Mouse (Mus musculus): Measurements from ENCODE around the gene Slc16a10. TPM values are rescaled to one million over a fixed set of nuclear protein-coding genes. Genes with fewer than 3 reads are reported as not detected.

Slc16a10 gene
- polyA plus RNA-seq, 1 experiment: 5.4 TPM

- no peak overlapping the region for H3K9ac ChIP-seq (ENCODE audit: low read depth, poor library complexity, severe bottlenecking)
- TF ChIP-seq CTCF (IDR thresholded peaks at IDR 0.05; ENCODE audit: low read depth, low read length): no peak
- TF ChIP-seq EP300 (IDR thresholded peaks at IDR 0.05; ENCODE audit: insufficient read depth, low read depth, low read length): no peak
- TF ChIP-seq POLR2A (IDR thresholded peaks at IDR 0.05; ENCODE audit: insufficient read depth, low read length): no peak
- no peak overlapping the region for H3K27ac ChIP-seq (ENCODE audit: insufficient read depth, low read length)
- H3K9me3 ChIP-seq (replicated peaks; ENCODE audit: control insufficient read depth, insufficient read depth, low read length, poor library complexity, severe bottlenecking): no peaks in the 10 kb centered on the region
- H3K4me1 ChIP-seq (ENCODE audit: control insufficient read depth, insufficient read depth, low read length): no peaks in the 10 kb centered on the region
- no peaks in the 10 kb centered on the region for H3K27me3 ChIP-seq (ENCODE audit: control insufficient read depth, insufficient read depth, low read length, poor library complexity, severe bottlenecking)
- H3K36me3 ChIP-seq (ENCODE audit: control insufficient read depth, insufficient read depth, low read length, poor library complexity, severe bottlenecking): no peaks in the 10 kb centered on the region
- H3K4me3 ChIP-seq (ENCODE audit: low read depth, low read length): no peak overlapping the region
Measured at GRCm38 (mm10) chr10:40161236-40161635, 19.2 kb upstream of the Slc16a10 start.

- no peaks in the 10 kb centered on the region for H3K9me3 ChIP-seq (replicated peaks; ENCODE audit: control insufficient read depth, insufficient read depth, low read length, poor library complexity, severe bottlenecking)
- no peaks in the 10 kb centered on the region for H3K36me3 ChIP-seq (ENCODE audit: control insufficient read depth, insufficient read depth, low read length, poor library complexity, severe bottlenecking)
- H3K27me3 ChIP-seq (ENCODE audit: control insufficient read depth, insufficient read depth, low read length, poor library complexity, severe bottlenecking): no peaks in the 10 kb centered on the region
- TF ChIP-seq EP300 (IDR thresholded peaks at IDR 0.05; ENCODE audit: insufficient read depth, low read depth, low read length) (no peak), CTCF (IDR thresholded peaks at IDR 0.05; ENCODE audit: low read depth, low read length) (no peak), POLR2A (IDR thresholded peaks at IDR 0.05; ENCODE audit: insufficient read depth, low read length) (no peak)
- H3K4me1 ChIP-seq (ENCODE audit: control insufficient read depth, insufficient read depth, low read length): no peaks in the 10 kb centered on the region
- no peak overlapping the region for H3K9ac ChIP-seq (ENCODE audit: low read depth, poor library complexity, severe bottlenecking)
- H3K27ac ChIP-seq (ENCODE audit: insufficient read depth, low read length): no peak overlapping the region
- H3K4me3 ChIP-seq (ENCODE audit: low read depth, low read length): no peak overlapping the region
Measured at GRCm38 (mm10) chr10:40152550-40152857, 10.4 kb upstream of the Slc16a10 start.

GRCm38 (mm10) chr10:40151852-40152549 is 9.9 kb upstream of the Slc16a10 start:
- Histone ChIP-seq H3K4me1 (ENCODE audit: control insufficient read depth, insufficient read depth, low read length) (no peaks in the 10 kb centered on the region), H3K27me3 (ENCODE audit: control insufficient read depth, insufficient read depth, low read length, poor library complexity, severe bottlenecking) (no peaks in the 10 kb centered on the region), H3K4me3 (ENCODE audit: low read depth, low read length) (no peak overlapping the region), H3K9me3 (replicated peaks; ENCODE audit: control insufficient read depth, insufficient read depth, low read length, poor library complexity, severe bottlenecking) (no peaks in the 10 kb centered on the region), H3K27ac (ENCODE audit: insufficient read depth, low read length) (no peak overlapping the region), H3K9ac (ENCODE audit: low read depth, poor library complexity, severe bottlenecking) (no peak overlapping the region), H3K36me3 (ENCODE audit: control insufficient read depth, insufficient read depth, low read length, poor library complexity, severe bottlenecking) (no peaks in the 10 kb centered on the region)
- TF ChIP-seq EP300 (IDR thresholded peaks at IDR 0.05; ENCODE audit: insufficient read depth, low read depth, low read length) (no peak), POLR2A (IDR thresholded peaks at IDR 0.05; ENCODE audit: insufficient read depth, low read length) (no peak), CTCF (IDR thresholded peaks at IDR 0.05; ENCODE audit: low read depth, low read length) (no peak)

DNA sequence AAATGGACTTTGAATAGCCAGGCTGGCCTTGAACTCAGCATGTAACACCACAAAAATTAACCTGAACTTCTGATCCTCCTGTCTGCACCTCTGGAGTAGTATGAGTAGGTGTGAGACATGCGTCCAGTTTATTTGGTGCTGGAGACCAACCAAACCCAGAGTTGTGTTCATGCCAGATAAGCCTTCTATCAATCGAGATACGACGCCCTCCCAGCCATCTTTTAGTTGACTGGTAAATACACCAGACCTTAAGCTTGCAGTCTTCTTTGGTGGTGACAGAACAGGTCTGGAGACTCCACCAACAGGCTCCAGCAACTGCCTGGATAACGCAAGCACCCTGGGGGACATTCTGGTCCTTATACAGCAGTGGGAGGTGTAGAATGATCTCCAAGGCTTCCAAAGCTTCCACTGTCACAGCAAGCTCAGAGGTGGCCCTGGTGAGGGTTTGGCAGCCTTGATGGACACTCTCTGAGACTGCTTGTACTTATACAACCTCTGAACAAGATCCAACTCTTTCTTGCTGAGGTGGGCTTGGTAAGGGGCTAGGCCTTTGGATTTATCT is 7.6 kb upstream of the Slc16a10 start:
- Histone ChIP-seq H3K9me3 (replicated peaks; ENCODE audit: control insufficient read depth, insufficient read depth, low read length, poor library complexity, severe bottlenecking) (no peaks in the 10 kb centered on the region), H3K4me3 (ENCODE audit: low read depth, low read length) (no peak overlapping the region), H3K36me3 (ENCODE audit: control insufficient read depth, insufficient read depth, low read length, poor library complexity, severe bottlenecking) (no peaks in the 10 kb centered on the region), H3K4me1 (ENCODE audit: control insufficient read depth, insufficient read depth, low read length) (no peaks in the 10 kb centered on the region), H3K9ac (ENCODE audit: low read depth, poor library complexity, severe bottlenecking) (no peak overlapping the region), H3K27me3 (ENCODE audit: control insufficient read depth, insufficient read depth, low read length, poor library complexity, severe bottlenecking) (no peaks in the 10 kb centered on the region), H3K27ac (ENCODE audit: insufficient read depth, low read length) (no peak overlapping the region)
- TF ChIP-seq CTCF (IDR thresholded peaks at IDR 0.05; ENCODE audit: low read depth, low read length): no peak

GRCm38 (mm10) chr10:40147325-40148059 is 5.4 kb upstream of the Slc16a10 start:
- no peak overlapping the region for H3K27ac ChIP-seq (ENCODE audit: insufficient read depth, low read length)
- no peak overlapping the region for H3K9ac ChIP-seq (ENCODE audit: low read depth, poor library complexity, severe bottlenecking)

GRCm38 (mm10) chr10:40146451-40146850 is 4.4 kb upstream of the Slc16a10 start:
- Histone ChIP-seq H3K27me3 (ENCODE audit: control insufficient read depth, insufficient read depth, low read length, poor library complexity, severe bottlenecking) (no peaks in the 10 kb centered on the region), H3K36me3 (ENCODE audit: control insufficient read depth, insufficient read depth, low read length, poor library complexity, severe bottlenecking) (no peaks in the 10 kb centered on the region), H3K4me3 (ENCODE audit: low read depth, low read length) (no peak overlapping the region), H3K4me1 (ENCODE audit: control insufficient read depth, insufficient read depth, low read length) (no peaks in the 10 kb centered on the region), H3K9ac (ENCODE audit: low read depth, poor library complexity, severe bottlenecking) (no peak overlapping the region), H3K9me3 (replicated peaks; ENCODE audit: control insufficient read depth, insufficient read depth, low read length, poor library complexity, severe bottlenecking) (no peaks in the 10 kb centered on the region), H3K27ac (ENCODE audit: insufficient read depth, low read length) (no peak overlapping the region)
- TF ChIP-seq POLR2A (IDR thresholded peaks at IDR 0.05; ENCODE audit: insufficient read depth, low read length) (no peak), EP300 (IDR thresholded peaks at IDR 0.05; ENCODE audit: insufficient read depth, low read depth, low read length) (no peak), CTCF (IDR thresholded peaks at IDR 0.05; ENCODE audit: low read depth, low read length) (no peak)

More at GRCm38 (mm10) chr10:40147325-40148059, 5.4 kb upstream of the Slc16a10 start:
- Histone ChIP-seq H3K4me1 (ENCODE audit: control insufficient read depth, insufficient read depth, low read length) (no peaks in the 10 kb centered on the region), H3K36me3 (ENCODE audit: control insufficient read depth, insufficient read depth, low read length, poor library complexity, severe bottlenecking) (no peaks in the 10 kb centered on the region), H3K27me3 (ENCODE audit: control insufficient read depth, insufficient read depth, low read length, poor library complexity, severe bottlenecking) (no peaks in the 10 kb centered on the region), H3K4me3 (ENCODE audit: low read depth, low read length) (no peak overlapping the region), H3K9me3 (replicated peaks; ENCODE audit: control insufficient read depth, insufficient read depth, low read length, poor library complexity, severe bottlenecking) (no peaks in the 10 kb centered on the region)
- TF ChIP-seq CTCF (IDR thresholded peaks at IDR 0.05; ENCODE audit: low read depth, low read length) (no peak), POLR2A (IDR thresholded peaks at IDR 0.05; ENCODE audit: insufficient read depth, low read length) (no peak), EP300 (IDR thresholded peaks at IDR 0.05; ENCODE audit: insufficient read depth, low read depth, low read length) (no peak)

Measured in ES-Bruce4 (cell line).